Mouse (Mus musculus) limb, embryonic 12.5 days (tissue): ENCODE data around the gene Xpo6. TPM values are rescaled to one million over a fixed set of nuclear protein-coding genes. Genes with fewer than 3 reads are reported as not detected.

Source experiments
- ATAC-seq: fragments of 200-750 bp; cut with Nextera tagmentation; 2 replicates; pipeline ENCODE4 v1.8.0; 2017; ENCODE audit warnings: low read depth, moderate TSS enrichment; ENCODE audit not compliant: insufficient number of reproducible peaks, insufficient read depth, low FRiP score, low TSS enrichment
- H3K27ac ChIP-seq: fragments of 300-500 bp; sonication (generic); 2 replicates; pipeline ENCODE4 v1.5.1; 2016; ENCODE audit warnings: mild to moderate bottlenecking, moderate library complexity
- H3K27me3 ChIP-seq: fragments of 300-500 bp; sonication (generic); 2 replicates; pipeline ENCODE4 v1.6.1; 2016; ENCODE audit warnings: mild to moderate bottlenecking, moderate library complexity
- H3K36me3 ChIP-seq: fragments of 300-500 bp; sonication (generic); 2 replicates; pipeline ENCODE4 v1.6.1; 2016; ENCODE audit warnings: mild to moderate bottlenecking, moderate library complexity
- H3K4me1 ChIP-seq: fragments of 300-500 bp; sonication (generic); replicated peaks from 2 replicates; pipeline ENCODE4 v1.6.1; 2016
- H3K4me2 ChIP-seq: fragments of 300-500 bp; sonication (generic); 2 replicates; pipeline ENCODE4 v1.6.1; 2016; ENCODE audit warnings: mild to moderate bottlenecking, moderate library complexity
- H3K4me3 ChIP-seq: fragments of 300-500 bp; sonication (generic); replicated peaks from 2 replicates; pipeline ENCODE4 v1.5.1; 2016; ENCODE audit warnings: mild to moderate bottlenecking
- H3K9ac ChIP-seq: fragments of 300-500 bp; sonication (generic); replicated peaks from 2 replicates; pipeline ENCODE4 v1.6.1; 2016; ENCODE audit warnings: mild to moderate bottlenecking, moderate library complexity
- H3K9me3 ChIP-seq: fragments of 300-500 bp; sonication (generic); 2 replicates; pipeline ENCODE4 v1.6.1; 2016; ENCODE audit warnings: mild to moderate bottlenecking, moderate library complexity
- WGBS: fragments of 180-500 bp; shearing (Covaris S2); methylation state at CpG from one replicate; pipeline ENCODE4 v1.1.7; 2016; 5-methylcytosine and 5-hydroxymethylcytosine counted together
- polyA plus RNA-seq: library from polyadenylated mRNA; unstranded; fragments of >200 nt; fragmentation: Nextera tagmentation; extraction: Ambion mirVana; gene quantifications from 2 replicates; pipeline ENCODE4 v1.2.1, GENCODE M21; 2016

Gene Xpo6
- polyA plus RNA-seq, 1 experiment from 2014 or later: 63.6 TPM

DNA sequence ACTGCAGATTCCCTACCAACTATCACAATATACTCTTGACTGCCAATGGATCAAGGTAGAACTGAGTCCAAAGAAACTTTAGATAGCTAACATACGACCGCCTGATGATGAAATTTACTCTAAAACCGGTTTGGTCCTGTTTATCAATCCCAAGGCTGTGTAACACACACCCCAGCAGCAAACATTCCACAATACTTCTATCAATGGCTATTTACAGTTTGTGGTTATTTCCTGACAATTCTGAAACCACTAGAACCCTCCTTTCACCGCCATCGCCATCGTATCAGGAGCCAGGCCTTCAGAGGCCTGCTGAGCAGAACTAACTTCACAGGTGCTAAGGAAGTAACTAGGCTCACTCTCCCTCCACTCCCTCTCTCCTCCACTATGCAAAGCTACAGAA lies 31.7 kb downstream of the Xpo6 start:
- Histone ChIP-seq H3K4me1 (no peaks in the 10 kb centered on the region), H3K36me3 (peaks cover 79% of the 10 kb centered on the region), H3K27me3 (no peaks in the 10 kb centered on the region), H3K9ac (no peak overlapping the region), H3K9me3 (no peaks in the 10 kb centered on the region), H3K4me3 (no peak overlapping the region), H3K4me2 (no peak overlapping the region), H3K27ac (no peak overlapping the region)
- 90% methylated on average over 6 of the region's 6 CpGs for WGBS
- no peak for ATAC-seq

DNA sequence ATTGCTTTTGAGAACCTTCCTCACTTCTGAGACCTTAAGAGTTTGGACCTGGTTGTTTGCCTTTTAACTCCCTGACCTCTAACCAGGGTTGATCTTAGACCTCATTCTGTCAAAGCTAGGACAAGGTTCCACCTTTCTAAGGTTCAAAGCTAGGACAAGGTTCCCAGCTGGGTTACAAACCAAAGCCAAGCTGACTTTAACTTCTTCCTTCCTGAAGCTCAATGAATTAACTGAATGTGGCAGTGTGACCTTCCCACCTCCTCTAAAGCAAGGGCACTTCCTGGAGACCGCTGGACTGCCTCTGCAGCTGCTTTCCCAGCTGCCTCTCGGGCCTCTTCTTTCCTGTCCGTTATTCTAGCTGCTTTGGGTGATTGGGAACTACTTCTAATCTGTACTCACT lies 32.9 kb downstream of the Xpo6 start:
- 41% methylated on average over 3 of the region's 3 CpGs for WGBS
- ATAC-seq: no peak

DNA sequence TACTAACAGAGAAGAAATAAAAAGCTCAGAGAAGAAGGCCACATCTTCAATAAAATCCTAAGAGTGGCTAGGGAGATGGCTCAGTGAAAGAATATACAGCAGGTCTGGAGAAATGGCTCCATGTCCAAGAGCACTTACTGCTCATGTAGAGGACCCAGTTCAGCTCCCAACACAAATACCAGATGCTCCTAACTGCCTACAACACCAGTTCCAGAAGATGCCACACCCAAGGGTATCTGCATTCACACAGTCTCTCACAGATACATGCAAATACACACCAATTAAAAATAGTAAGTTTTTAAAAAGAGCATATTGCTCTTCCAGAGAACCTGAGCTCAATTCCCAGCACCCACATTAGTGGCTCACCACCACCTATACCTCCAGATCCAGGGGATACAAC lies 33.7 kb downstream of the Xpo6 start:
- no peak overlapping the region for H3K27ac ChIP-seq
- no peaks in the 10 kb centered on the region for H3K27me3 ChIP-seq
- no peaks in the 10 kb centered on the region for H3K9me3 ChIP-seq
- no peak overlapping the region for H3K4me2 ChIP-seq
- H3K4me3 ChIP-seq: no peak overlapping the region
- ATAC-seq: no peak
- H3K4me1 ChIP-seq: no peaks in the 10 kb centered on the region
- H3K36me3 ChIP-seq: peaks cover 69% of the 10 kb centered on the region
- no peak overlapping the region for H3K9ac ChIP-seq

More for the DNA sequence above, 32.9 kb downstream of the Xpo6 start:
- H3K9me3 ChIP-seq: no peaks in the 10 kb centered on the region
- peaks cover 76% of the 10 kb centered on the region for H3K36me3 ChIP-seq
- H3K9ac ChIP-seq: no peak overlapping the region
- H3K4me1 ChIP-seq: no peaks in the 10 kb centered on the region
- H3K27ac ChIP-seq: no peak overlapping the region
- no peak overlapping the region for H3K4me3 ChIP-seq
- H3K4me2 ChIP-seq: no peak overlapping the region
- H3K27me3 ChIP-seq: no peaks in the 10 kb centered on the region

DNA sequence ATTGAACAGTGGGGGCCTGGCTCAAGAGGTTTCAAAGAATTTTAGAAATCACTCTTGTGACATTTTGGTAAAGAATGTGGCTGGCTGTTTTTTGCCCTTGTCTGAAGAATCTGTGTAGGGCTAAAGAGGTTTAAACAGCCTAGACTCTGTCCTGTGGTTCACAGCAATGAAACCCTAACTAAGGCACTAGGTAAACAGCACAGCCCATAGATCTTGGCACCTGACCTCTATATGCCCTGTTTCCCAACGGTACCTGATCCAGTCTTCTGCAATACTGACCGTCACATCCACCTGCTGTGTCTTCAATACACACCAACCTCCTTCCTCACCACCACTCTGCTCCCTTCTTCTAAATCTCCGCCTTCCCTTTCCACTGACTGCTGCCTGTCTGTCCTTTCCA lies 42.1 kb downstream of the Xpo6 start:
- Histone ChIP-seq H3K4me3 (no peak overlapping the region), H3K9ac (no peak overlapping the region), H3K4me2 (no peak overlapping the region), H3K27me3 (no peaks in the 10 kb centered on the region), H3K36me3 (peaks cover 65% of the 10 kb centered on the region), H3K4me1 (no peaks in the 10 kb centered on the region), H3K9me3 (no peaks in the 10 kb centered on the region), H3K27ac (no peak overlapping the region)
- WGBS: 90% methylated on average over 3 of the region's 3 CpGs
- no peak for ATAC-seq

DNA sequence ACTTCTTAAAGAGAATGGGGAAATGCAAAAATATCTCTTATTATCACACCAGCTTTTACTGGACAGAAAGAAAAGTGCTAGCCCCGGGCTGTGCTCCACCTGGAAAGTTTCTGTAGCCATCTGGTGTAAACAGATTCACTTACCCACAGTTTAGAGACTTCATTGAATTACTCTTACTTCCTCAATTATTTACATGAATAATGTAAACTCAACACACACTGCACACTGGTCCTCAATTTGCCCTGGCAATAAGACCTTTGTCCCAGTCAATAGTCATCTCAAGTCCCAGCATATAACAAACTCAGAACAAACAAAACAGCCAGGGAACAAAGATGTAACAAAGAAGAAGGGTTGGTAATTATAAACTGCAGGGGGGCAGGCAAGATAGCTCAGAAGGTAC lies 44.6 kb downstream of the Xpo6 start:
- 90% methylated on average over 1 of the region's 1 CpGs for WGBS
- no peaks in the 10 kb centered on the region for H3K4me1 ChIP-seq
- peaks cover 78% of the 10 kb centered on the region for H3K36me3 ChIP-seq
- H3K4me3 ChIP-seq: no peak overlapping the region
- H3K4me2 ChIP-seq: no peak overlapping the region
- H3K9ac ChIP-seq: no peak overlapping the region
- no peaks in the 10 kb centered on the region for H3K27me3 ChIP-seq
- H3K9me3 ChIP-seq: no peaks in the 10 kb centered on the region
- ATAC-seq: no peak
- no peak overlapping the region for H3K27ac ChIP-seq

DNA sequence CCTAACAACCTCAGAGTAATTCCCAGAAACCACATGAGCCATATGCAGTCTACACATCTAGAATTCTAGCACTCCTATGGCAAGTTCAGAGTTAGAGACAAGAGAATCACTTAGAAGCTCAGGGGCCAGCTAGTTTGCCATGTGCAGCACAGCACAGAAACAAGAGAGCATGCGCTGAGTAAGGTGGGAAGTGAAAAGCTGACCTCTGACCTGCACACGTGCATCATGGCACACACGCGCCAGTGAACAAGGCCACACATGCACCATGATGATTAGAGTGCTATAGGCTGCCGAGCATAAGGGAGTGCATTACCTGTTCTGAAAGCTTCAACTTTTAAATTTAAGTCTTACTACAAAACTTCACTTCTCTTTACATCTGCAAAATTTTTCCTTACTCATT lies 45.6 kb downstream of the Xpo6 start:
- 89% methylated on average over 5 of the region's 5 CpGs for WGBS
- H3K27ac ChIP-seq: no peak overlapping the region
- no peak overlapping the region for H3K9ac ChIP-seq
- H3K9me3 ChIP-seq: no peaks in the 10 kb centered on the region
- no peaks in the 10 kb centered on the region for H3K4me1 ChIP-seq
- no peaks in the 10 kb centered on the region for H3K27me3 ChIP-seq
- H3K4me2 ChIP-seq: no peak overlapping the region
- no peak for ATAC-seq
- peaks cover 78% of the 10 kb centered on the region for H3K36me3 ChIP-seq
- H3K4me3 ChIP-seq: no peak overlapping the region

DNA sequence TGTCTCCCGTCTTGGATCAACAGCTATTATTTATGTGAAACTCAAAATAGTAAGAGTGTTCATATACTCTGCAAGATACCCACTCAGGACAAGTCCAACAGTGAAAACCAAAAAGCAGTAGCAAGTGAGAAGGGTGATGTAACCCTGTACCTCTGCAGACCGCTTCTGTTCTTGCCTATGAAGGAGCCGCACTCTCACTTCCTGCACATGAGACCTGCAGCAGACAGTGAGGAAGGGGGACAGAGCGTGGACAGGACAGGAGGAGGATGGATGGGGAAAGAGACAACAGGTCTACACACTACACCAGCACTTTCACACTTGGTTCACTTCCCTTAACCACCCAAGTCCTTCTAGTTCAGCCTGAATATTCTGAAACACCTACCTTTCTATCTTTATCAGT lies 48.0 kb downstream of the Xpo6 start:
- WGBS: 89% methylated on average over 4 of the region's 4 CpGs
- Histone ChIP-seq H3K9me3 (no peaks in the 10 kb centered on the region), H3K4me2 (no peak overlapping the region), H3K36me3 (peaks cover 81% of the 10 kb centered on the region), H3K9ac (no peak overlapping the region), H3K4me1 (no peaks in the 10 kb centered on the region), H3K4me3 (no peak overlapping the region), H3K27me3 (no peaks in the 10 kb centered on the region), H3K27ac (no peak overlapping the region)
- no peak for ATAC-seq

DNA sequence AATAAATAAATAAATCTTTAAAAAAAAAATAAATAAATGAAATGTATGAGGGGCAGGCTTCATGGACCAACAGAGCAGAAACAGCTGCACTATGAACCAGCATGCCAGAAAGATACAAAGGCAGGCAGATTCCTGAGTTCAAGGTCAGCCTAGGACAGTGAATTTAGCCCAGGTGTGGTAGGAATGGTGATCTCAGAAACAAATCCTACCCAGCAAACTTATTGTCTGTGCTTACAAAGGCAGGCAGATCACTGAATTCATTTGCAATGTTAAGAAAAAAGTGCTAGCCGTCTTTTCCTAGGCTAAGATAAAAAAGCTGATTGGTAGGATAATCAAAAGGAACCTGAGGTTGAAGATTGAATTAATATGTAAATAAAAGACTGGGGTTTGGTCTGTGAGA lies 54.1 kb downstream of the Xpo6 start:
- Histone ChIP-seq H3K4me1 (no peaks in the 10 kb centered on the region), H3K36me3 (peaks cover 88% of the 10 kb centered on the region)

DNA sequence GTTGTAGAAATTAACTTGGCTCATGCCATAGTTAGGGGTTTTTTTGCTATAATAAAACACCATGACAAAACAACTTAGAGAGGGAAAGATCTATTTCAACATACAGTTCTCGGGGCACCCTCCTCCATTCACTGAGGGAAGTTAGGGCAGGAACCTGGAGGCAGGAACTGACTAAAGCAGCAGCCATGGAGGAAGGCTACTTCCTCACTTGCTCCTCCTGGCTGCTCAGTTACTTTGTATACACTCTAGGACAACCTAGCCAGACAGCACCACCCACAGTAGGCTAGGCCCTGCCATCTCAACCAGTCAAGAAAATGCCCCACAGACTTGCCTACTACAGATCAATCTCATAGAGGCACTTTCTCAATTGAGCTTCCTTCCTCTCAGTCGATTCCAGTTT lies 55.9 kb downstream of the Xpo6 start:
- WGBS: 88% methylated on average over 2 of the region's 2 CpGs
- Histone ChIP-seq H3K4me1 (no peaks in the 10 kb centered on the region), H3K27me3 (no peaks in the 10 kb centered on the region), H3K9ac (no peak overlapping the region), H3K36me3 (peaks cover 90% of the 10 kb centered on the region), H3K9me3 (no peaks in the 10 kb centered on the region), H3K27ac (no peak overlapping the region), H3K4me2 (no peak overlapping the region), H3K4me3 (no peak overlapping the region)
- no peak for ATAC-seq

More for the DNA sequence above, 54.1 kb downstream of the Xpo6 start:
- no peak for ATAC-seq
- no peak overlapping the region for H3K4me3 ChIP-seq
- H3K27ac ChIP-seq: no peak overlapping the region
- no peaks in the 10 kb centered on the region for H3K9me3 ChIP-seq
- H3K9ac ChIP-seq: no peak overlapping the region
- H3K27me3 ChIP-seq: no peaks in the 10 kb centered on the region
- H3K4me2 ChIP-seq: no peak overlapping the region
- 92% methylated on average over 1 of the region's 1 CpGs for WGBS

DNA sequence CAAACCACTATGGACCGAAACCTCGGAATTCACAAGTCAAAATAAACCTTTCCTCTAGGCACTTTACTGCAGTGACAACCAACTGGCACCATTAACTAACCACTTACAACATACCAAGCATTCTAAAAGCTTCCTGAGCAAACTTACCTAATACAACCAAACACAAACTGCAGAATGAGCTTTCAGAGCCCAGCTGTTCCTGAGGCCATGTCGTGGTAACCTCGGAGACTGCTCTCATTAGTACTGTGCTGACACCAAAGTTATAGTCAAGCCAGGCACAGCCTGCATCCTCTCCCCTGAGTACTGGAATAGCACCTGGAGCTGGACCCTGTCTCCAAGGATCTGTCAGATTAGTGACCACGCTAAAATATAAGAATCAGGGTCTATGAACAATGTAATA lies 62.5 kb downstream of the Xpo6 start:
- Histone ChIP-seq H3K4me3 (no peak overlapping the region), H3K4me2 (no peak overlapping the region), H3K36me3 (peaks cover 77% of the 10 kb centered on the region), H3K9ac (no peak overlapping the region), H3K4me1 (no peaks in the 10 kb centered on the region), H3K27ac (no peak overlapping the region), H3K27me3 (no peaks in the 10 kb centered on the region), H3K9me3 (no peaks in the 10 kb centered on the region)
- WGBS: 93% methylated on average over 5 of the region's 5 CpGs
- ATAC-seq: no peak

DNA sequence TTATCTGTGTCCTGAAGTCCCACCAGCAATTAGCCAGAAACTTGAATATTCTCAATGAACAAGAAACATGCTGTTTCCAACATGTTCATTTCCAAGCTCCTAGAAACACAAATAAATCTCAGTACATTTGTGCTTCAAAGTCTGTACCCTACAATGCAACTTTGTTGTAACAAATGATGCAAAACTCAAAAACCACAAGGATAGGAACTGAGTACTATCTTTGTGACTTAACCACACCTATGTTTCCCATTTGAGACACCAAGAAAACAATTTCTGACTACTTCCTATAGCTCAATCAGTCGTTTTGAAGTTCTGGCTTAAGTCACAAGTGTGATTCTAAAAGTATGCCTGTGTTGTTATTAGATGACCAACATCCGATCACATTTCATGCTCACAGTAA lies 64.9 kb downstream of the Xpo6 start:
- no peak overlapping the region for H3K4me3 ChIP-seq

DNA sequence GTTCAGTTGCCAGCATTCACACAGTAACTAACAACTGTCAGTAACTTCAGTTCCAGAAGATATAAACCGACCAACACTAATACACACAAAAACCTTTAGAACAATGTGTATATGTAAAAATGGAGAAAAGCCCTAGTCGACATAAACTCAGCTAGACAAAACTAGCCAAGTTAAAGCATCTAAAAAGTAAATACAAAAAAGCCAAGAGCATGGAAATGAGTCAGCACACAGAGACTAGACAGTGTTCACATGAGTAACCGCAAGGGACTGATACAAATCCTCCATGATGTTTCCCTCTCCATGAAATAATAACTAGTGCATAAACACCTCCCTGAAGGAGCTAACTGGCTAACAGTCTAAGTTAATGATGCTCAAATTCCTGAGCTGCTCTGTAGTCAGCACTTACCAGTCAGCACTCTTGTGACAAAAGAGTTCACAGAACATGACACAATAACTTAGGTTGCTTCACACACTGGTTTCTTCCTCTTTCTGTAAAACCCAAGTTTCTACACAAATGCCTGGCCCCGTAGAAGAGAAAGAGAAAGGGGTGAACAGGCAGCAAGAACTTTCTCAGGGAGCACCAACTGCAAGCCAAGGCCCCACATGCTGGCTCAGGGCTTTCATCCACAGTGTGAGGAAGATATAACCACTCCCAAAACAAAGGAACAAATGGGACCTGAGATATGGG lies 65.5 kb downstream of the Xpo6 start:
- H3K4me1 ChIP-seq: no peaks in the 10 kb centered on the region
- 81% methylated on average over 4 of the region's 4 CpGs for WGBS
- no peak overlapping the region for H3K27ac ChIP-seq
- no peak overlapping the region for H3K9ac ChIP-seq
- H3K27me3 ChIP-seq: no peaks in the 10 kb centered on the region
- no peak overlapping the region for H3K4me2 ChIP-seq
- H3K9me3 ChIP-seq: no peaks in the 10 kb centered on the region
- no peak for ATAC-seq
- no peak overlapping the region for H3K4me3 ChIP-seq
- peaks cover 82% of the 10 kb centered on the region for H3K36me3 ChIP-seq

More for the DNA sequence above, 64.9 kb downstream of the Xpo6 start:
- no peak for ATAC-seq
- whole genome bisulfite sequencing: 86% methylated on average over 2 of the region's 2 CpGs
- no peaks in the 10 kb centered on the region for H3K4me1 ChIP-seq
- H3K9me3 ChIP-seq: no peaks in the 10 kb centered on the region
- no peak overlapping the region for H3K4me2 ChIP-seq
- H3K27ac ChIP-seq: no peak overlapping the region
- peaks cover 82% of the 10 kb centered on the region for H3K36me3 ChIP-seq
- H3K9ac ChIP-seq: no peak overlapping the region
- H3K27me3 ChIP-seq: no peaks in the 10 kb centered on the region
